Mouse (Mus musculus) liver, adult 2 months (tissue): Measurements from ENCODE around the gene Tob1. TPM values are rescaled to one million over a fixed set of nuclear protein-coding genes. Genes with fewer than 3 reads are reported as not detected.

Experiments used
- DNase-seq: peaks from one replicate; pipeline ENCODE4 v3.0.0-alpha.2; 2011; ENCODE audit warnings: low read depth, low spot score; ENCODE audit errors: extremely low read depth
- H3K27ac ChIP-seq: fragments of 200-500 bp; replicated peaks from 2 replicates; pipeline ENCODE4 v1.5.1; 2012; ENCODE audit warnings: low read depth, mild to moderate bottlenecking, control low read depth, inconsistent platforms, low read length; ENCODE audit not compliant: insufficient read depth
- H3K27me3 ChIP-seq: fragments of 200-500 bp; 2 replicates; pipeline ENCODE4 v1.6.1; 2012; ENCODE audit warnings: mild to moderate bottlenecking, moderate library complexity, low read length, inconsistent platforms; ENCODE audit not compliant: control insufficient read depth, insufficient read depth
- H3K36me3 ChIP-seq: fragments of 200-500 bp; 2 replicates; pipeline ENCODE4 v1.6.1; 2012; ENCODE audit warnings: low read length, inconsistent platforms; ENCODE audit not compliant: control insufficient read depth, insufficient read depth
- H3K4me1 ChIP-seq: fragments of 200-500 bp; 2 replicates; pipeline ENCODE4 v1.6.1; 2011; ENCODE audit warnings: low read length; ENCODE audit not compliant: control insufficient read depth, insufficient read depth
- H3K4me3 ChIP-seq: fragments of 200-500 bp; 2 replicates; pipeline ENCODE4 v1.5.1; 2011; ENCODE audit warnings: low read depth, mild to moderate bottlenecking, control low read depth, low read length, moderate library complexity; ENCODE audit not compliant: insufficient read depth
- H3K79me2 ChIP-seq: fragments of 200-500 bp; 2 replicates; pipeline ENCODE4 v1.6.1; 2012; ENCODE audit warnings: inconsistent platforms, mild to moderate bottlenecking, low read length, moderate library complexity; ENCODE audit not compliant: control insufficient read depth, insufficient read depth
- H3K9ac ChIP-seq: fragments of 200-500 bp; 2 replicates; pipeline ENCODE4 v1.6.1; 2012; ENCODE audit warnings: low read depth, mild to moderate bottlenecking, control low read depth, inconsistent platforms, low read length
- CTCF ChIP-seq: fragments of 200-500 bp; IDR thresholded peaks from 2 replicates; pipeline ENCODE4 v1.5.1; 2011; ENCODE audit warnings: low read depth, low read length, control low read depth
- POLR2A ChIP-seq: fragments of 200-500 bp; IDR thresholded peaks from 2 replicates; pipeline ENCODE4 v1.6.1; 2011; ENCODE audit warnings: low read length, control low read depth; ENCODE audit not compliant: insufficient read depth; ENCODE audit errors: extremely low read depth
- WGBS: fragments of 180-500 bp; shearing (Covaris S2); methylation state at CpG from one replicate; pipeline ENCODE4 v1.1.7; 2018; 5-methylcytosine and 5-hydroxymethylcytosine counted together
- polyA plus RNA-seq: library from polyadenylated mRNA; depleted of rRNA; stranded (reverse); fragments of >200 nt; gene quantifications from 2 replicates; pipeline ENCODE4 v1.2.3, GENCODE M21; 2012
- total RNA-seq: library from RNA; depleted of rRNA; stranded (reverse); fragments of >200 nt; gene quantifications from 2 replicates; pipeline ENCODE4 v1.2.3, GENCODE M21; 2014

Tob1 gene
- total and polyA plus RNA-seq, 2 experiments, result 39.9 to 47.1 TPM

DNA sequence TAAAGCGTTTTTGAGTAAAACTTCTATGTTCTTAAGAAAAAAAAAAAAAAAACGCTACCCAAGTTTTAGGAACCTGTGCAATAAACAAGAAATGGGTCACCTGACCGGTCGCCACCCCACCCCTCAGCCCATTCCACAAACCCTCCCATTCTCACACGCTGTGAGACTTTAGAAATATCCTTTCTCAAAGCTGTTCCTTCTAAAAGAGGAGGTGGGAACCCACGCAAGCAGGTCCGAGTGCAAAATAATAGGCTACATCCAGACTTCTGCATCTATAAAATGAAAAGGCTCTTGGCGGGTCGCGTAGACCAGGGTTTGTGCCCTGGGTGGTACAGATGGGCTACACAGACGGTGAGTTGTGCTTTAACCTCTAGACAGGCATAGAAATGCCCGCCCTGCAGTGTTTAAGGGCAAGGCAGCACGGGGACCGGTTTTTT, 1.5 kb upstream of the Tob1 start:
- WGBS, result 6% methylated on average over 14 of the region's 14 CpGs
- DNase-seq, result no peak
- Histone ChIP-seq H3K36me3 (peaks cover 13% of the 10 kb centered on the region), H3K27me3 (no peaks in the 10 kb centered on the region), H3K4me3 (peak overlapping the region; percentile 39), H3K4me1 (peaks cover 6% of the 10 kb centered on the region; the same call in 1 of the 2 replicates), H3K79me2 (peaks cover 18% of the 10 kb centered on the region), H3K27ac (peak overlapping the region; percentile 99), H3K9ac (peak overlapping the region; percentile 83)
- TF ChIP-seq POLR2A (no peak), CTCF (no peak)

- H3K36me3 ChIP-seq, result peaks cover 13% of the 10 kb centered on the region
- H3K4me1 ChIP-seq, result peaks cover 7% of the 10 kb centered on the region; the same call in 1 of the 2 replicates
- H3K27me3 ChIP-seq, result no peaks in the 10 kb centered on the region
- H3K79me2 ChIP-seq, result peaks cover 18% of the 10 kb centered on the region
- peak; percentile 97 for DNase-seq
- TF ChIP-seq CTCF, result no peak
- peak; percentile 86 for TF ChIP-seq POLR2A
- peak overlapping the region; percentile 98 for H3K27ac ChIP-seq
- peak overlapping the region; percentile 65 for H3K4me3 ChIP-seq
- under 1% methylated on average over 51 of the region's 56 CpGs for WGBS
- peak overlapping the region; percentile 82 for H3K9ac ChIP-seq
These were observed 815 bp upstream of the Tob1 start for GRCm38 (mm10) chr11:94210191-94211086.

DNA sequence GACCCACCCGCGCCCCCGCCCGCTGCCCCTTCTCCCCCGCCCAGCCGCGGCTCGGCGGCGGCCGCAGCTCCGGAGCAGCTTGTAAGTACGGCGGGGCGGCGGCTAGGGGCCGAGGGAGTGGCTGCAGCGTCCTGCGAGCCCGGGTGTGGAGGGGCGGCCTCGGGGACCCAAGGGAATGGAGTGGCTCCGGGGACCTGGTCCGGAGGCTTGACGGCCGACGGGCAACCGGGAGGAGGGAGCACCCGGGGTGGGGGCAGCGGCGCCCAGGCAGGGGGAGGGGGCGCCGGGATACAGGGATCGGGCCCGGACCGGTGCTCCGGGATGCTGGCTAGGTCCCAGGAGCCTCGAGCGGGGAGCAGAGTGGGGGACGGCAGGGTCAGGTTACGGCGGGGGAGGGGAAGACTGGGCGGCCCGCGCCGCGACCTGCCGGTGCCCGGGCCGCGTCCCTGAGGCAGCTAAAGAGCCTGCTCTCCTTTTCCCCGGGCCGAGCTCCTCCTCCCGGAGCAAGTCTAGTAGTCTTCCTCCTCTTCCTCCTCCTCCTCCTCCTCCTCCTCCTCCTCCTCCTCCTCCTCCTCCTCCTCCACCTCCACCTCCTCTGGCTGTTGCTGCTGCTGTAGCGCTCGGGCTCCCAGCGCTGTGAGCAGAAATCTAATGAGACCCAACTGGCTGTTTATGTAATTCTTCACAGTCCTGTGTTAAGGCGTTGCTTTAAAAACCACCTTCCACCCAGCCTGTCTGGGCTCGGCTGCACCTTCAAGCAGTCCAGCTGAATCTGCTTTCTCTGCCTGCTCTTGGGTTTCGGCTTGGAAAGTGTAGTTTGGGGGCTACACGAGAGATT, 616 bp downstream of the Tob1 start:
- peak; percentile 40 for DNase-seq
- Histone ChIP-seq H3K79me2 (peaks cover 18% of the 10 kb centered on the region), H3K4me1 (peaks cover 8% of the 10 kb centered on the region; the same call in 1 of the 2 replicates), H3K27me3 (no peaks in the 10 kb centered on the region), H3K27ac (peak overlapping the region; percentile 93), H3K9ac (peak overlapping the region; percentile 99), H3K4me3 (peak overlapping the region; percentile 76), H3K36me3 (peaks cover 13% of the 10 kb centered on the region)
- WGBS, result under 1% methylated on average over 54 of the region's 61 CpGs
- TF ChIP-seq CTCF, result no peak
- TF ChIP-seq POLR2A, result no peak

GRCm38 (mm10) chr11:94212489-94212836, 1.2 kb downstream of the Tob1 start:
- WGBS, result 3% methylated on average over 7 of the region's 7 CpGs
- no peak for TF ChIP-seq CTCF
- TF ChIP-seq POLR2A, result no peak
- H3K9ac ChIP-seq, result peak overlapping the region; percentile 99
- no peaks in the 10 kb centered on the region for H3K27me3 ChIP-seq
- DNase-seq, result peak; percentile 53
- H3K4me1 ChIP-seq, result peaks cover 8% of the 10 kb centered on the region; the same call in 1 of the 2 replicates
- peaks cover 13% of the 10 kb centered on the region for H3K36me3 ChIP-seq
- H3K4me3 ChIP-seq, result peak overlapping the region; percentile 76
- H3K79me2 ChIP-seq, result peaks cover 18% of the 10 kb centered on the region
- H3K27ac ChIP-seq, result peak overlapping the region; percentile 93

- peaks cover 18% of the 10 kb centered on the region for H3K79me2 ChIP-seq
- TF ChIP-seq POLR2A, result no peak
- no peak for TF ChIP-seq CTCF
- peak; percentile 35 for DNase-seq
- no peak overlapping the region for H3K27ac ChIP-seq
- 36% methylated on average over 4 of the region's 4 CpGs for WGBS
- peak overlapping the region; percentile 72 for H3K9ac ChIP-seq
- no peaks in the 10 kb centered on the region for H3K27me3 ChIP-seq
- peaks cover 8% of the 10 kb centered on the region; the same call in 1 of the 2 replicates for H3K4me1 ChIP-seq
- peak overlapping the region; percentile 76 for H3K4me3 ChIP-seq
- H3K36me3 ChIP-seq, result peaks cover 13% of the 10 kb centered on the region
These were observed 1.7 kb downstream of the Tob1 start for GRCm38 (mm10) chr11:94212997-94213396.
